Mouse (Mus musculus): ENCODE measurements around the gene Aldh1a3. TPM values are rescaled to one million over a fixed set of nuclear protein-coding genes. Genes with fewer than 3 reads are reported as not detected.

Aldh1a3 gene
- polyA plus RNA-seq, 1 experiment from 2014 or later = 2.5 TPM

DNA sequence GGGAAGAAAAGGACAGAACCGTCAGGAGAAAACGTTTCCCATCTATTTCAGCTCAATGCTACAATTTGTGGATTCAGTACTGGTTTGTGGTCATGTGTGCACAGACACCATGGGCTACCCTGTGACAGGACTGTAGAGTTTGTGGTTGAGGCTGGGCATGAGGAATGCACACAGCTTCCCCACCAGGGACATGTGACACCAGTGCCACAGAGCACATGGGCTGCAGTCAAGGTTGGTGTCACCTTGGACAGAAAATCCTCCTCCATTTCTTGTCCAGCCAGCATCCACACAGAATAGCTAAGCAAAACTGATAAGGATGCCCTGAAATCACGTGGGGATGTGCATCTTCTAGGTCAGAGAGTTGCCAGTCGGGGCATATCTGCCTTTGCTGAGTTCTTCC lies 22.5 kb downstream of the Aldh1a3 start:
- WGBS = 81% methylated on average over 4 of the region's 4 CpGs
- no peak for DNase-seq (ENCODE audit: low spot score)
- ATAC-seq (ENCODE audit: low FRiP score) = no peak
- H3K36me3 ChIP-seq (replicated peaks; ENCODE audit: control insufficient read depth, insufficient read depth) = no peaks in the 10 kb centered on the region
- no peak overlapping the region for H3K4me3 ChIP-seq (replicated peaks; ENCODE audit: low read length)
- no peaks in the 10 kb centered on the region for H3K27me3 ChIP-seq (ENCODE audit: control insufficient read depth, insufficient read depth, low read length)
- no peak overlapping the region for H3K4me2 ChIP-seq (replicated peaks)
- no peaks in the 10 kb centered on the region for H3K4me1 ChIP-seq (replicated peaks; ENCODE audit: control insufficient read depth, insufficient read depth, low read length)
- H3K9ac ChIP-seq = no peak overlapping the region
- H3K27ac ChIP-seq = no peak overlapping the region
- H3K9me3 ChIP-seq (ENCODE audit: control insufficient read depth, low read length) = no peaks in the 10 kb centered on the region

DNA sequence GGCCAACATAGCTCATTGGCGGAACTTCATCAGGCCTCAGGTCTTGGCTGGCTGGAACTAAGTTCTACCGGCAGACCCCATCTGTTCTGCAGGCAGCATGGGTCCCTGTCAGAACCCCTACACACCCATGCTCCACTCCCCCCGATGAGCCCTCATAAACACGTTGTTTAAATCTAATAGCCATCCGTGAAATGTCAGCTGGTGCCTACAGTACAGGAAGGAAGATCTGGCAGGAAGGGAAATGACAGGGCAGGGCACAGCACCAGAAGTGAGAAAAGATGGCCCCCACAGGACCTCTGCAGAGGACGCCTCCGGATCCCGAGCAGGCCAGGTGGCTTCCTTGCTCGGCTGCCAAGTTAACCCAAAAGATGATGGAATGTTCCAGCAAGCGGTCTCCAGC lies 23.2 kb downstream of the Aldh1a3 start:
- no peak for ATAC-seq (ENCODE audit: low FRiP score)
- H3K36me3 ChIP-seq (replicated peaks; ENCODE audit: control insufficient read depth, insufficient read depth) = no peaks in the 10 kb centered on the region
- H3K4me3 ChIP-seq (replicated peaks; ENCODE audit: low read length) = no peak overlapping the region
- no peaks in the 10 kb centered on the region for H3K27me3 ChIP-seq (ENCODE audit: control insufficient read depth, insufficient read depth, low read length)
- H3K27ac ChIP-seq = no peak overlapping the region
- no peak overlapping the region for H3K4me2 ChIP-seq (replicated peaks)
- H3K4me1 ChIP-seq (replicated peaks; ENCODE audit: control insufficient read depth, insufficient read depth, low read length) = no peaks in the 10 kb centered on the region
- 60% methylated on average over 10 of the region's 10 CpGs for WGBS
- no peak for DNase-seq (ENCODE audit: low spot score)
- no peaks in the 10 kb centered on the region for H3K9me3 ChIP-seq (ENCODE audit: control insufficient read depth, low read length)
- no peak overlapping the region for H3K9ac ChIP-seq

DNA sequence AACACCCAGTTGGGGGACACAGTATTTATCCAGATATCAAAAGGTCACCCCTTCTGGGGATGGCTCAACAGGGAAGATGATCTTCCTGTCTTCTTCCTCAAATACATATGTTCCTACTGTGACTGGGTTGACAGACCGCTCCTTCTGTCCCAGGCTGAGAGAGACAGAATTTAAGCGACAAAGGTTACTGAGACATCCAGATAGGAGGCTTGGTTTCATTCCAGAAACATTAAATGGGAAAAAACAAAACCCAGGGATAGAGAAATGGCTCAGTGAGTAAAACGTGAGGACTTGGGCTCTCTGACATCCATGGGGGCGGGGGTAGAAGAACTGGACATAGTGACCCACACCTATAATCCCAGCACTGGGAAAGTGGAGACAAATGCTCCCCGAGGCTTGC lies 24.4 kb downstream of the Aldh1a3 start:
- WGBS = 88% methylated on average over 5 of the region's 5 CpGs
- no peaks in the 10 kb centered on the region for H3K9me3 ChIP-seq (ENCODE audit: control insufficient read depth, low read length)

DNA sequence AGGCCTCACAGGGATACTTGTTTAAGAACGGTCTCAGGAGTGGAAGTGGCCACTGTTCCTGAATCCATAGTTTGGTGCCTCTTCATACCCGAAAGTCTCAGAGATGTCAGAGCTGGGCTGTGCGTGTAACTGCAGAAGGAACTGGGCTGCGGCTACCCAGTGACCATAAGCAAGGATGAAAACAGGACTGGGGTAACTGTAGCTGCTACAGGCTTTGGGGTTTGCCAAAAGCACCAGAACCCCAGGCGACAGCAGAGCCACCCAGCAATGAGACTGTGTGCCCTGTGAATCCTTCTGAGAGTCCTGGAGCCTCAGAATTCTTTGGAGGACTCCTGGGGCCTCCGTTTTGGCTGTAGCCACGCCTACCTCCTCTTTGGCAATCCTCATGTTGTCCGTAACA lies 25.7 kb downstream of the Aldh1a3 start:
- Histone ChIP-seq H3K4me3 (replicated peaks; ENCODE audit: low read length) (no peak overlapping the region), H3K9me3 (ENCODE audit: control insufficient read depth, low read length) (no peaks in the 10 kb centered on the region), H3K9ac (no peak overlapping the region), H3K27ac (no peak overlapping the region), H3K4me1 (replicated peaks; ENCODE audit: control insufficient read depth, insufficient read depth, low read length) (no peaks in the 10 kb centered on the region), H3K36me3 (replicated peaks; ENCODE audit: control insufficient read depth, insufficient read depth) (no peaks in the 10 kb centered on the region), H3K4me2 (replicated peaks) (no peak overlapping the region), H3K27me3 (ENCODE audit: control insufficient read depth, insufficient read depth, low read length) (no peaks in the 10 kb centered on the region)
- no peak for DNase-seq (ENCODE audit: low spot score)
- no peak for ATAC-seq (ENCODE audit: low FRiP score)
- 69% methylated on average over 8 of the region's 8 CpGs for WGBS

More for the DNA sequence above, 24.4 kb downstream of the Aldh1a3 start:
- Histone ChIP-seq H3K27me3 (ENCODE audit: control insufficient read depth, insufficient read depth, low read length) (no peaks in the 10 kb centered on the region), H3K9ac (no peak overlapping the region), H3K4me2 (replicated peaks) (no peak overlapping the region), H3K27ac (no peak overlapping the region), H3K36me3 (replicated peaks; ENCODE audit: control insufficient read depth, insufficient read depth) (no peaks in the 10 kb centered on the region), H3K4me3 (replicated peaks; ENCODE audit: low read length) (no peak overlapping the region), H3K4me1 (replicated peaks; ENCODE audit: control insufficient read depth, insufficient read depth, low read length) (no peaks in the 10 kb centered on the region)
- ATAC-seq (ENCODE audit: low FRiP score) = no peak
- DNase-seq (ENCODE audit: low spot score) = no peak

DNA sequence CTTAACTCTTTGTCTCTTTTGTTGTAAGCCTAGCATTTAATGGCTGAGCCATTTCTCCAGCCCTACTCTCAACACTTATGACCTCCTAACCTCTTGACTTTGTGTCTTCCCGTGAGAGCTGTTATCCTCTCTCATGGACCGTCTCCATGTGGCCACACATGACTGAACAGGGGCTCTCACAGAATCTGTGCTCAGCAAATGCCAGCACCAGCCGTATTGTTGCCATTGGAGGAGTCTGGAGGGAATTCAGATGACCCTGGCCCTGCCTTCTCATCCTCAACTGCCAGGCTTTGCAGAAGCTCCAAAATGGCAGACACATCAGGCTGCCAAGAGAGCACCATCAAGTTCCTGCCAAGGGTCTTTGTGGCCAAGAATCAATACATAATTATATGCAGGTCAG lies 30.0 kb downstream of the Aldh1a3 start:
- ATAC-seq (ENCODE audit: low FRiP score) (no peak), DNase-seq (ENCODE audit: low spot score) (no peak)
- no peaks in the 10 kb centered on the region for H3K36me3 ChIP-seq (replicated peaks; ENCODE audit: control insufficient read depth, insufficient read depth)
- H3K9me3 ChIP-seq (ENCODE audit: control insufficient read depth, low read length) = no peaks in the 10 kb centered on the region
- H3K4me3 ChIP-seq (replicated peaks; ENCODE audit: low read length) = no peak overlapping the region
- H3K4me1 ChIP-seq (replicated peaks; ENCODE audit: control insufficient read depth, insufficient read depth, low read length) = no peaks in the 10 kb centered on the region
- 29% methylated on average over 3 of the region's 3 CpGs for WGBS
- H3K27me3 ChIP-seq (ENCODE audit: control insufficient read depth, insufficient read depth, low read length) = no peaks in the 10 kb centered on the region
- no peak overlapping the region for H3K9ac ChIP-seq
- no peak overlapping the region for H3K4me2 ChIP-seq (replicated peaks)
- no peak overlapping the region for H3K27ac ChIP-seq

DNA sequence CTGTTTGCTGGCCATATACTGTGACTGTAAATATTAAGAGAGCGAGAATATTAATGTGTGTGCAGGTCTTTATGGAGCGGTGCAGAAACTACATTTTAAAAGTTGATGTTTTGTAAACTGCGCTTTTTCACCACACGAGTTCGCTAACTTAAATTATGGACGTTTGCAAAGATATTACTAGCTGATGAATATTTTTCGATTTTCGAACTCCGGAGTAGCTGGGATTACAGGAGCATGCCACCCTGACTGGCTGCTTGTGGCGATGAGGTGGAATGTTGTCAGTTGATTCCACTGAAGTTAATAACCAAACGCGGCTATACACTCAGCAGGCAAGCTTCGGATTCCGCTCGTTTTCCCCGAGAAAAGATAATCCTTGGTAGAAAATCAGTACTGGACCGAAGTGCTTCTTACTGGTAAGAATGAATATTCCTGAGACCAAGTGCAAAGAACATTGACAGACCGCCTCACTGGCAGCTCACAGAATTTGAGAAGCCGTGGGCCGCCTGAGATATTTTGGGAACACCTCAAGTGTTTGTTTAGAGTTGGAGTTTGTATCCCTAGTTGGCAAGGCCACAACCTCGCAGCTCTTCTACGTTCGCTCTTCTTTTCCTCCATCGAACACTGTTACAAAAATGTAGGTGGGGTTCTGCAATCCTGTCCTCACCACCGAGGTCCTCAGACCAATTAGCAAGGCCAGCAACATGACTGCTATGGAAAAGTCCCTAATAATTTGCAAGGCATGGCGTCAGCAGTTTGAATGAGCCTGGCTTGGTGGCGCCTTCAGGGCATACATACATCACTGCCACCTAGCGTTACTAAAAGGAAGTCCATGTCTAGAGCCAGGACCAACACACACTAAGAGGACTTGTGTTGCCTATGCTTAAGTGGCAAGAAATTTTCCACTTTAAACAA lies 38.4 kb downstream of the Aldh1a3 start:
- H3K9ac ChIP-seq = no peak overlapping the region
- no peaks in the 10 kb centered on the region for H3K36me3 ChIP-seq (replicated peaks; ENCODE audit: control insufficient read depth, insufficient read depth)
- H3K4me2 ChIP-seq (replicated peaks) = peak overlapping the region; percentile 94
- 16% methylated on average over 28 of the region's 28 CpGs for WGBS
- ATAC-seq (ENCODE audit: low FRiP score) = peak; percentile 79; the same call in 1 of the 2 replicates
- peaks cover 15% of the 10 kb centered on the region for H3K27me3 ChIP-seq (ENCODE audit: control insufficient read depth, insufficient read depth, low read length)
- no peak overlapping the region for H3K27ac ChIP-seq
- H3K4me3 ChIP-seq (replicated peaks; ENCODE audit: low read length) = peak overlapping the region; percentile 54
- DNase-seq (ENCODE audit: low spot score) = peak; percentile 80
- no peaks in the 10 kb centered on the region for H3K9me3 ChIP-seq (ENCODE audit: control insufficient read depth, low read length)
- peaks cover 3% of the 10 kb centered on the region for H3K4me1 ChIP-seq (replicated peaks; ENCODE audit: control insufficient read depth, insufficient read depth, low read length)

DNA sequence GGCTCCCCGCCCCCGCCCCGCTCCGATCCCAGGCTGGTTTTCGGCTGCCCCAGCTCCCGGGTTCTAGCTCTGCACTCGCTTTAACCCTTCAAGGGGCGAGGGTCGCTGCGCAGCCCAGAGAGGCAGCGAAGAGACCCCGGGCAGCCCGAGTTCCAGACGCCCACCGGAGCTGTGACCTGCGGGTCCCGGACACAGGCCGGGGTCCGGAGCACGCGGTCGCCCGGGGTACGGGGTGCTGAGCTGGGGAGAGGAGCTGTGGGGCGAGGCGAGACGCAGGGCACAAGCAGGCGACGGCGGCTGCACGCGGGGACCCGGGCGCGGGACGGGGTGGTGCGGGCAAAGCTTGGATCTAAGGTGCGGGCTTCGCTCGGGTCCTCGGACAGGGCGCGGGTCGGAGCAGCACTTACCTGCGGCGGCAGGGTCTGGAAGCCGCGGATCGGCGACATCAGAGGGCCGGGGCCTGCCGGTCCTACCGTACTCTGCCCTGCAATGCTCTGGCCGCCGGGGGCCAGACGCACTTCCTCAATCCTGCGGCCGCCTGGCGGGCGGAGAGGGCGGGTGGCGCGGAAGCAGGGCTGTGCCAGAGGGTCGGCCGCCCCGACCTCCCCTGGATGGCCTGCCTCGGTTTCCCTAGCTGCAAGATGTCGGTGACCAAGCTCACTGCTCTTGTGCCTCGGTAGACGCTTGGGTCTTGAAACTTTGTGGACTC lies 39.4 kb downstream of the Aldh1a3 start, which contains the start of gene Lrrk1:
Lrrk1 (minus strand) TSS at position 538 of the 709 bp plus-strand sequence.
- WGBS = under 1% methylated on average over 68 of the region's 70 CpGs
- Histone ChIP-seq H3K4me2 (replicated peaks) (peak within 1 kb of the TSS; percentile 94), H3K4me3 (replicated peaks; ENCODE audit: low read length) (peak within 1 kb of the TSS; percentile 54), H3K27ac (no peak within 1 kb of the TSS), H3K9me3 (ENCODE audit: control insufficient read depth, low read length) (no peaks in the 10 kb centered on the region), H3K4me1 (replicated peaks; ENCODE audit: control insufficient read depth, insufficient read depth, low read length) (peaks cover 3% of the 10 kb centered on the region), H3K9ac (peak within 1 kb of the TSS; percentile 59), H3K36me3 (replicated peaks; ENCODE audit: control insufficient read depth, insufficient read depth) (no peaks in the 10 kb centered on the region), H3K27me3 (ENCODE audit: control insufficient read depth, insufficient read depth, low read length) (peaks cover 15% of the 10 kb centered on the region)
- ATAC-seq (ENCODE audit: low FRiP score) (peak; percentile 72), DNase-seq (ENCODE audit: low spot score) (no peak)

DNA sequence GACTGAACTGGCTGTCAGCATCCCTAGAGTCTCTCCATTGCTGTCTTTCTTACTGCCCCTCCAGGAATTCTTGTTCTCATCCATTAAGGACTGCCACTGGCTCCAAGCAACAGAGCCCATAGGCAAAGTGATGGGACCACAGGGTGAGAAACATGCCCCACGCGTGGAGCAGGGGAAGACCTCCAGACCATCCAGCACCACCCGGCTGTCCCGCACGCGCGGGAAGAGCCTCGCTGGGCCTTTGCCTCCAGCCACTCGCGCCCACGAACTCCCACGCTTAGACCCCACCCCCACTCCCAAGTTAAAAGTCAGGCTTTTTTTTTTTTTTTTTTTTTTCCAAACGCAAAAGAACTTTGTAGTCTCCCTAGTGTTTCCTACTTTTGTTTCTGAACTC lies 39.9 kb downstream of the Aldh1a3 start:
- Histone ChIP-seq H3K4me2 (replicated peaks) (peak overlapping the region; percentile 94), H3K36me3 (replicated peaks; ENCODE audit: control insufficient read depth, insufficient read depth) (no peaks in the 10 kb centered on the region), H3K9ac (peak overlapping the region; percentile 59; the same call in 1 of the 2 replicates), H3K4me3 (replicated peaks; ENCODE audit: low read length) (peak overlapping the region; percentile 54), H3K27me3 (ENCODE audit: control insufficient read depth, insufficient read depth, low read length) (peaks cover 15% of the 10 kb centered on the region), H3K4me1 (replicated peaks; ENCODE audit: control insufficient read depth, insufficient read depth, low read length) (peaks cover 3% of the 10 kb centered on the region), H3K9me3 (ENCODE audit: control insufficient read depth, low read length) (no peaks in the 10 kb centered on the region), H3K27ac (no peak overlapping the region)
- ATAC-seq (ENCODE audit: low FRiP score) (peak; percentile 47; the same call in 1 of the 2 replicates), DNase-seq (ENCODE audit: low spot score) (no peak)
- 2% methylated on average over 13 of the region's 13 CpGs for WGBS

DNA sequence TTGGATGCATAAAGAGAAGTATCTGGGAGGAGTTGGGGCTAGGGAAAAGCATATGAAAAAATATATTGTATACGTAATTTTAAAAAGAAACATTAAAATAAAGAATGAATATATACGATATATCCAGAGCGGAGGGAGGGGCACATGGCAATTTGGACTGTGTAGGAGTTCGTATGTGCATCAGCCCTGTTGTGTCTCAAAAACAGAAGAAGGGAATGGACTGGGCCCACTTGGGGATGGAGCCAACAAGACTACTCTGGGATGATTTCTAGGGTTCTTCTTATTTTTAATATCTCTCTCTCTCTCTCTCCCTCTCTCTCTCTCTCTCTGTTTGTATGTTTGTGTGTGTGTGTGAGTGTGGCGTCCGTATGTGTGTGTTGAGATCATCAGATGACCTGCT lies 40.9 kb downstream of the Aldh1a3 start:
- Histone ChIP-seq H3K4me1 (replicated peaks; ENCODE audit: control insufficient read depth, insufficient read depth, low read length) (peaks cover 3% of the 10 kb centered on the region), H3K36me3 (replicated peaks; ENCODE audit: control insufficient read depth, insufficient read depth) (no peaks in the 10 kb centered on the region), H3K9ac (no peak overlapping the region), H3K27ac (no peak overlapping the region), H3K27me3 (ENCODE audit: control insufficient read depth, insufficient read depth, low read length) (peaks cover 15% of the 10 kb centered on the region), H3K4me2 (replicated peaks) (no peak overlapping the region), H3K4me3 (replicated peaks; ENCODE audit: low read length) (no peak overlapping the region), H3K9me3 (ENCODE audit: control insufficient read depth, low read length) (no peaks in the 10 kb centered on the region)
- 95% methylated on average over 6 of the region's 6 CpGs for WGBS
- ATAC-seq (ENCODE audit: low FRiP score) = no peak
- no peak for DNase-seq (ENCODE audit: low spot score)

All from hindbrain, embryonic 14.5 days (tissue).